Mouse (Mus musculus) liver, postnatal 0 days (tissue): Measurements from ENCODE around the gene Myo18a. TPM values are rescaled to one million over a fixed set of nuclear protein-coding genes. Genes with fewer than 3 reads are reported as not detected.

Source experiments
- ATAC-seq: fragments of 200-750 bp; cut with Nextera tagmentation; 2 replicates; pipeline ENCODE4 v1.8.0; 2017; ENCODE audit warnings: mild to moderate bottlenecking, moderate library complexity
- DNase-seq: peaks from one replicate; pipeline ENCODE4 v3.0.0-alpha.2; 2016
- H3K27ac ChIP-seq: fragments of 300-500 bp; sonication (generic); 2 replicates; pipeline ENCODE4 v1.5.1; 2014; ENCODE audit warnings: antibody characterized with exemption, moderate library complexity, mild to moderate bottlenecking, low read depth
- H3K27me3 ChIP-seq: fragments of 300-500 bp; sonication (generic); 2 replicates; pipeline ENCODE4 v1.6.1; 2014; ENCODE audit warnings: low read length, control low read depth, mixed read lengths; ENCODE audit not compliant: insufficient read depth
- H3K36me3 ChIP-seq: fragments of 300-500 bp; sonication (generic); replicated peaks from 2 replicates; pipeline ENCODE4 v1.6.1; 2014; ENCODE audit warnings: mild to moderate bottlenecking, control low read depth, low read length, moderate library complexity, mixed read lengths; ENCODE audit not compliant: insufficient read depth
- H3K4me1 ChIP-seq: fragments of 300-500 bp; sonication (generic); 2 replicates; pipeline ENCODE4 v1.6.1; 2014; ENCODE audit warnings: antibody characterized with exemption, mild to moderate bottlenecking, control low read depth; ENCODE audit not compliant: insufficient read depth
- H3K4me2 ChIP-seq: fragments of 300-500 bp; sonication (generic); 2 replicates; pipeline ENCODE4 v1.6.1; 2014; ENCODE audit warnings: low read depth, mild to moderate bottlenecking, low read length, moderate library complexity, mixed read lengths
- H3K4me3 ChIP-seq: fragments of 300-500 bp; sonication (generic); 2 replicates; pipeline ENCODE4 v1.5.1; 2014; ENCODE audit warnings: low read depth, low read length
- H3K9ac ChIP-seq: fragments of 300-500 bp; sonication (generic); replicated peaks from 2 replicates; pipeline ENCODE4 v1.6.1; 2014; ENCODE audit warnings: mild to moderate bottlenecking, moderate library complexity
- H3K9me3 ChIP-seq: fragments of 300-500 bp; sonication (generic); 2 replicates; pipeline ENCODE4 v1.6.1; 2016; ENCODE audit warnings: mild to moderate bottlenecking, control low read depth, low read length, mixed read lengths
- CTCF ChIP-seq: sonication (generic); IDR thresholded peaks from 2 replicates; pipeline ENCODE4 v1.5.1; 2016; ENCODE audit warnings: antibody characterized with exemption, low read depth
- EP300 ChIP-seq: IDR thresholded peaks from 2 replicates; pipeline ENCODE4 v1.6.1; 2016; ENCODE audit warnings: antibody characterized with exemption, low read depth, mild to moderate bottlenecking
- WGBS: fragments of 180-500 bp; shearing (Covaris S2); extraction: QIAGEN DNeasy Blood & Tissue Kit; methylation state at CpG from one replicate; pipeline ENCODE4 v1.1.7; 2014; ENCODE audit not compliant: insufficient replicate concordance; 5-methylcytosine and 5-hydroxymethylcytosine counted together
- polyA plus RNA-seq: library from polyadenylated mRNA; unstranded; fragments of >200 nt; fragmentation: Nextera tagmentation; extraction: Ambion mirVana; gene quantifications from 2 replicates; pipeline ENCODE4 v1.2.1, GENCODE M21; 2015

Myo18a gene
- polyA plus RNA-seq, 1 experiment from 2014 or later: 10.4 TPM

GRCm38 (mm10) chr11:77827241-77827995, 64.4 kb downstream of the Myo18a start:
- no peaks in the 10 kb centered on the region for H3K4me1 ChIP-seq
- peak; percentile 98 for TF ChIP-seq CTCF
- no peak for TF ChIP-seq EP300
- no peak overlapping the region for H3K27ac ChIP-seq
- 64% methylated on average over 18 of the region's 18 CpGs for WGBS
- no peak overlapping the region for H3K9ac ChIP-seq
- peaks cover 70% of the 10 kb centered on the region for H3K36me3 ChIP-seq
- peak; percentile 81 for DNase-seq
- H3K27me3 ChIP-seq: no peaks in the 10 kb centered on the region
- ATAC-seq: 0 out of 2 replicates have a peak, but pooled peaks have one; percentile 45
- H3K9me3 ChIP-seq: no peaks in the 10 kb centered on the region
- no peak overlapping the region for H3K4me2 ChIP-seq
- H3K4me3 ChIP-seq: no peak overlapping the region

- H3K27me3 ChIP-seq: no peaks in the 10 kb centered on the region
- H3K36me3 ChIP-seq: peaks cover 74% of the 10 kb centered on the region
- DNase-seq (no peak), ATAC-seq (no peak)
- H3K4me3 ChIP-seq: no peak overlapping the region
- no peaks in the 10 kb centered on the region for H3K4me1 ChIP-seq
- H3K9me3 ChIP-seq: no peaks in the 10 kb centered on the region
- H3K9ac ChIP-seq: no peak overlapping the region
- no peak overlapping the region for H3K4me2 ChIP-seq
- WGBS: 77% methylated on average over 5 of the region's 5 CpGs
- peak; percentile 24; the same call in 1 of the 2 replicates for TF ChIP-seq CTCF
- no peak for TF ChIP-seq EP300
- no peak overlapping the region for H3K27ac ChIP-seq
These were observed 65.1 kb downstream of the Myo18a start for GRCm38 (mm10) chr11:77828163-77828562.

DNA sequence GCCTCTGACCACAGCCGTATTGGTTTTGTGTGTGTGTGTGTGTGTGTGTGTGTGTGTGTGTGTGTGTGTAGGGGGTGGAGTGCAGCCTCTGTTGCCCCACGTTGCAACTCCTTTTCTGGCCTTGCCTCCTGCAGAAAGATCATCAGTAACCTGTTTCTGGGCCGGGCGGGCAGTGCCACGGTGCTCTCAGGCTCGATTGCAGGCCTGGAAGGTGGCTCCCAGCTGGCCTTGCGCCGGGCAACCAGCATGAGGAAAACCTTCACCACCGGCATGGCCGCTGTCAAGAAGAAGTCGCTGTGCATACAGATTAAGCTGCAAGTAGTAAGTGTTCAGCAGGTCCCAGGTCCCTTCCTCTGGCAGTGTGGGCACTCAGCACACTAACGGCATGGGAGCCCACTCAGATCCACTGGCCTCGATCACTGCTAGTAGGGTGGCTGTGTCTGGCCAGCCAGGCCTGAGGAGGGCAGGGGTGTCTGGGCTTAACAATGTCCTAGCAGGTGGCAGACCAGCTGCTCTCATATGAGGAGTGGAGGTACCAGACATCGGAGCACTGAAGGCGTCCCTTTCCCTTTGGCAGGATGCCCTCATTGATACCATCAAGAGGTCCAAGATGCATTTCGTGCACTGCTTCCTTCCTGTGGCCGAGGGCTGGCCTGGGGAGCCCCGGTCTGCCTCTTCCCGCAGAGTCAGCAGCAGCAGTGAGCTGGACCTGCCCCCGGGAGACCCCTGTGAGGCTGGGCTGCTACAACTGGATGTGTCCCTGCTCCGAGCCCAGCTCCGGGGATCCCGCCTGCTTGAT, 66.2 kb downstream of the Myo18a start:
- ATAC-seq (no peak), DNase-seq (no peak)
- no peaks in the 10 kb centered on the region for H3K27me3 ChIP-seq
- peaks cover 67% of the 10 kb centered on the region for H3K36me3 ChIP-seq
- no peaks in the 10 kb centered on the region for H3K4me1 ChIP-seq
- H3K9ac ChIP-seq: no peak overlapping the region
- no peak overlapping the region for H3K4me2 ChIP-seq
- 80% methylated on average over 23 of the region's 23 CpGs for WGBS
- no peaks in the 10 kb centered on the region for H3K9me3 ChIP-seq
- no peak for TF ChIP-seq CTCF
- TF ChIP-seq EP300: no peak
- H3K27ac ChIP-seq: no peak overlapping the region
- H3K4me3 ChIP-seq: no peak overlapping the region

DNA sequence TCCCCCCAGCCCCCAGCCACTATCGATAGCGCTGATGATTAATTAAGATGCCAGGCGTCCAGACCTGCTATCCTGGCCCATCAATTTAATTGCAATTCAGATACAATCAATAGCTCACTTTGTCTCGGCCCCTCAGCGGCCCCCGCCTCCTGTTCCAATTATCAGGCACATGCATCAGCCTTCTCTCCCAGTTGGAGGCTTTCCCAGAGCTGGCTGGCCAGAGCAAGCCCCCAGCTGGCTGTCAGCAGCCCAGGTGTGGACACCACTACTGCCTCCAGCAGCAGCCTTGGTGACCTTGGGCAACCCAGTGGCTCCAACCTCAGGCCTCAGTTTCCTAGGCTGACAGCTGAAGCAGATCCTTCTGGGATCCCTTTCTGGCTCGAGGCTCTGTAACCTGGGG, 67.8 kb downstream of the Myo18a start:
- WGBS: 76% methylated on average over 7 of the region's 7 CpGs
- Histone ChIP-seq H3K9me3 (no peaks in the 10 kb centered on the region), H3K4me3 (no peak overlapping the region), H3K27me3 (no peaks in the 10 kb centered on the region), H3K27ac (no peak overlapping the region), H3K36me3 (peaks cover 65% of the 10 kb centered on the region), H3K4me2 (no peak overlapping the region), H3K9ac (no peak overlapping the region), H3K4me1 (no peaks in the 10 kb centered on the region)
- peak; percentile 44; the same call in 1 of the 2 replicates for ATAC-seq
- no peak for DNase-seq
- TF ChIP-seq CTCF (no peak), EP300 (no peak)

DNA sequence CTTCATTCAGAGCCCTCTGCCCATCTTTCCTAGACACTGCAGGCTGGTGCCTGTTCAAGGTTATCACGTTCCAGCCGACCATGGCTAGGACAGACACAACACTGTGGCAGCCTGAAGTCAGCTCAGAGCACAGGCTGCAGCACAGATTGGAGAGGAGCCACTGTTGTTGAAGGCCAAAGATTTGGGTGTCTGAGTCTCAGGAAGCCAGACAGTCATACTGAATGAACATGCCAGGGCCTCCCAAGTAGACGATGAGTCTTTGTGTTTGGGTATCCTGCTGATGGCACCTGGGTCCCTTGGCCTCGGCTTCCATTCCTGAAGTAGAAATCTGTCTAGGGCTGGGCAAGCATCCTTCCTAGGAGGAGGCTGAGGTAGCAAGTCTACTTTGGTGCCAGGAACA, 69.5 kb downstream of the Myo18a start:
- Histone ChIP-seq H3K9ac (no peak overlapping the region), H3K4me3 (no peak overlapping the region), H3K4me2 (no peak overlapping the region), H3K27ac (no peak overlapping the region), H3K4me1 (no peaks in the 10 kb centered on the region), H3K36me3 (peaks cover 75% of the 10 kb centered on the region), H3K27me3 (no peaks in the 10 kb centered on the region), H3K9me3 (no peaks in the 10 kb centered on the region)
- 78% methylated on average over 4 of the region's 4 CpGs for WGBS
- TF ChIP-seq EP300 (no peak), CTCF (no peak)
- no peak for DNase-seq
- ATAC-seq: no peak

DNA sequence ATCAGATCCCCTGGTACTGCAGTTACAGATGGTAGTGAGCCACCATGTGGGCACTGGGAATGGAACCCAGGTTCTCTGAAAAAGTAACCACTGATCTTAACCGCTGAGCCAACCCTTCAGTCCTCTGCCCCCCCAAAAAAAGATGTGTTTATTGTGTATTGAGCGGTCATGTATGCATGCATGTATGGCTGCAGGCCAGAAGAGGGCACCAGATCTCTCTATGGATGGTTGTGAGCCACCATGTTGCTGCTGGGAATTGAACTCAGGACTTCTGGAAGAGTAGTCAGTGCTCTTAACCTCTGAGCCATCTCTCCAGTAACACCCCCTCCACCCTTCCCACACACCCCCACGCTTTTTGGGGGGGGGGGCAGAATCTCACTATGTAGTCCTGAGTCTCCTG, 72.1 kb downstream of the Myo18a start:
- Histone ChIP-seq H3K27me3 (no peaks in the 10 kb centered on the region), H3K4me1 (no peaks in the 10 kb centered on the region), H3K9me3 (no peaks in the 10 kb centered on the region), H3K4me3 (no peak overlapping the region), H3K9ac (no peak overlapping the region), H3K4me2 (no peak overlapping the region), H3K27ac (no peak overlapping the region), H3K36me3 (peaks cover 69% of the 10 kb centered on the region)
- DNase-seq (no peak), ATAC-seq (no peak)
- 86% methylated on average over 3 of the region's 3 CpGs for WGBS
- TF ChIP-seq CTCF (peak; percentile 56), EP300 (no peak)
